Mouse (Mus musculus): ENCODE data around the gene Aatf. TPM values are rescaled to one million over a fixed set of nuclear protein-coding genes. Genes with fewer than 3 reads are reported as not detected.

The Aatf gene
- polyA plus RNA-seq, 1 experiment from 2014 or later: 53.2 TPM

GRCm38 (mm10) chr11:84520269-84521070, 7.1 kb upstream of the Aatf start:
- H3K4me3 ChIP-seq: peak overlapping the region; percentile 51
- H3K9me3 ChIP-seq (replicated peaks): no peaks in the 10 kb centered on the region
- H3K27me3 ChIP-seq: peaks cover 80% of the 10 kb centered on the region
- H3K9ac ChIP-seq: peak overlapping the region; percentile 84
- 3% methylated on average over 31 of the region's 31 CpGs for WGBS
- H3K36me3 ChIP-seq: peaks cover 3% of the 10 kb centered on the region; the same call in 1 of the 2 replicates
- H3K4me1 ChIP-seq: peaks cover 6% of the 10 kb centered on the region; the same call in 1 of the 2 replicates
- no peak for ATAC-seq (ENCODE audit: low FRiP score)
- H3K4me2 ChIP-seq (replicated peaks): peak overlapping the region; percentile 66
- peak overlapping the region; percentile 77 for H3K27ac ChIP-seq

DNA sequence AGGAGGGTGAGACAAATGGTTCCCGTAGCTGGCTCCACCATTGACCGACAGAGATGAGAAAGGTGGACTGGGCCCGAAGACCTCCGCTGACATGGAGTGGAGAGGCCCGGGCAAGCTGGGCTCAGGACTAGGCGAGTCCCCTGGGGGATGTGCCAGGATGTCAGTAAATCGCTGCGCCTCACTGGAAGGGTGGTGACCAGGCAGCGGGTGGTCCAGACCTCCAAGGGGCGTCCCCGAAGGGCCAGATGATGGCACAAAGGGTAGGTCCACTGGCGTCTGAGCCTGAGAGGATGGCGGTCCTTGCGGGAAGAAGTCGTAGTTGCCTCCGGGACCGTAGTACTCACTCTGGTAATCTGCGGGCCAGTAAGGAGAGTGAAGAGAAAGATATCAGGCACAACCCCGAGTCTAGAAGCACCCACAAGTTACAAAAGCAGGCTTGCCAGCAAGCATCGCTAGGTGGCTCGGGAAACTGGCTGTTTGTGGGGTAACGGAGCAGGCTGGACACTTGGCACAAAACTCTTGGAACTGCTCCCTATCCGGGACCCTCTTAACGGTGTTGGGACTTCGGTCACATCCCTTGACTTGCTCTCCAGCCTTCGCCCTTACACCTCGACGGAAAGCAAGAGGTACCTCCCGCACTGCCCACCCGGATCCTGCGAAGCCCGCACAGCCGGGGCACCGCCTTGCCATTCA, 6.4 kb upstream of the Aatf start:
- Histone ChIP-seq H3K9ac (peak overlapping the region; percentile 84), H3K27me3 (peaks cover 81% of the 10 kb centered on the region), H3K4me2 (replicated peaks) (peak overlapping the region; percentile 66), H3K9me3 (replicated peaks) (no peaks in the 10 kb centered on the region), H3K27ac (peak overlapping the region; percentile 77), H3K36me3 (peaks cover 3% of the 10 kb centered on the region; the same call in 1 of the 2 replicates), H3K4me3 (peak overlapping the region; percentile 51), H3K4me1 (peaks cover 4% of the 10 kb centered on the region; the same call in 1 of the 2 replicates)
- WGBS: 5% methylated on average over 34 of the region's 34 CpGs
- no peak for ATAC-seq (ENCODE audit: low FRiP score)

DNA sequence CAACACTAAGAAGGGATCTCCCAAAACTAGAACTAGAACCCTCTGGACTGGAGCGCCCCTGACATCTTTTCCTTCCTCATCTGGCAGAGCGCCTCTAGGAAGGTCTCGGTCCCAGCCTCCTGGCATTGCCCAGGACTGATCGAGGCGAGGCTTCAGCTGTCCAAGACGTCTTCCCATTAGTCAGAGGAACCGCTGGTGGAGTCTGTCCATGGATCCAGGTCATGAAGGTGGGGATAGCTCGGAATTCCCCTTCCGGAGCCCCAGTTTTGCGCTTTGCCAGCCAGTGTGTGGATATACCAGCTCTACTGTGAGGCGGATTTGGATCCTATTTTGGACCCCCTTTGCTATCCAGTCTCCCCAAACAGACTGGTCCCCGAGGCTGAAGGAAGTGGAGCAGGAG, 5.7 kb upstream of the Aatf start:
- H3K4me2 ChIP-seq (replicated peaks): peak overlapping the region; percentile 66
- peaks cover 5% of the 10 kb centered on the region for H3K4me1 ChIP-seq
- H3K9ac ChIP-seq: peak overlapping the region; percentile 84
- no peak for ATAC-seq (ENCODE audit: low FRiP score)
- H3K9me3 ChIP-seq (replicated peaks): no peaks in the 10 kb centered on the region
- peak overlapping the region; percentile 51 for H3K4me3 ChIP-seq
- H3K27me3 ChIP-seq: peaks cover 79% of the 10 kb centered on the region
- H3K27ac ChIP-seq: peak overlapping the region; percentile 77
- H3K36me3 ChIP-seq: peaks cover 3% of the 10 kb centered on the region; the same call in 1 of the 2 replicates
- 18% methylated on average over 12 of the region's 12 CpGs for WGBS

GRCm38 (mm10) chr11:84518261-84518660, 4.9 kb upstream of the Aatf start:
- 0 out of 2 replicates have a peak overlapping the region, but pooled peaks have one; percentile 84 for H3K9ac ChIP-seq
- no peak for ATAC-seq (ENCODE audit: low FRiP score)

GRCm38 (mm10) chr11:84517431-84517830, 4.1 kb upstream of the Aatf start:
- ATAC-seq (ENCODE audit: low FRiP score): no peak
- H3K9ac ChIP-seq: no peak overlapping the region
- 20% methylated on average over 2 of the region's 2 CpGs for WGBS
- H3K4me2 ChIP-seq (replicated peaks): peak overlapping the region; percentile 40
- H3K27me3 ChIP-seq: peaks cover 65% of the 10 kb centered on the region
- H3K27ac ChIP-seq: no peak overlapping the region
- peaks cover 3% of the 10 kb centered on the region; the same call in 1 of the 2 replicates for H3K36me3 ChIP-seq
- no peaks in the 10 kb centered on the region for H3K9me3 ChIP-seq (replicated peaks)
- peak overlapping the region; percentile 18; the same call in 1 of the 2 replicates for H3K4me3 ChIP-seq
- peaks cover 12% of the 10 kb centered on the region for H3K4me1 ChIP-seq

More at GRCm38 (mm10) chr11:84518261-84518660, 4.9 kb upstream of the Aatf start:
- H3K27ac ChIP-seq: no peak overlapping the region
- peak overlapping the region; percentile 66 for H3K4me2 ChIP-seq (replicated peaks)
- peaks cover 3% of the 10 kb centered on the region; the same call in 1 of the 2 replicates for H3K36me3 ChIP-seq
- whole genome bisulfite sequencing: 31% methylated on average over 5 of the region's 5 CpGs
- H3K4me3 ChIP-seq: peak overlapping the region; percentile 51
- H3K4me1 ChIP-seq: peaks cover 8% of the 10 kb centered on the region
- peaks cover 72% of the 10 kb centered on the region for H3K27me3 ChIP-seq
- H3K9me3 ChIP-seq (replicated peaks): no peaks in the 10 kb centered on the region

DNA sequence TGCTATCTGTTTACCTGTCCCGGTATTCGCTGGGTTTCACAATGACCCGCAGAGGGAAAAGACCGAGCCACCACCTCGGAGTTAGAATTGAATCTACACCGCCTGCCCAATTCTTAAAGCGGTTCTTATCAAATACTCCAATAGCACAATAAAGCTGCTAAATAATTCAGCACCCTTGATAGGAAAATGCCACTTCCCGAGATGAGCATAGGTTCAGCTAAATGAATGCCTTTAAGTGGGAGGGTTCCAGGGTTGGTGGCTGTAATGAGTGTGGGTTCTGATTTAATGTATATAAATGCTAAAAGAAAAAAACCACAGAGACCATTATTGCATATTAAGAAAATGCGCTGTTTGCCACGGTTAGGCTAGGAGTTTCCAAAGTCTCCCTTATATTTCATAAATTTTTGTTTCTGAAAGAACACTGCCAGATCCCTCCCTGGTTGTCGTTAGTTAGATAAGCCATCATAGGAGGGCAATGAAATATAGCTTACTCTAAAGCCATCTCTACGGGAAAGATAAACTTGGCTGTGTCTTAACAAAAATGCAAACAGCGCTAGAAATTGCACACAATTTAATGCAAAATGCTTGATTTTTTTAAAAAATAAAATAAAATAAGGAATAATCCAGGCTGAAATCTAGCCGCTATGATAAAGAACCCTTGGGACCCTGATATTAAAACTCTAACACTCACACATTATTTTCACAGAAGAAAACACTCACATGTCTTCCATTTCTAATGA, 3.3 kb upstream of the Aatf start:
- H3K9ac ChIP-seq: peak overlapping the region; percentile 51
- H3K27ac ChIP-seq: peak overlapping the region; percentile 52
- H3K36me3 ChIP-seq: peaks cover 3% of the 10 kb centered on the region; the same call in 1 of the 2 replicates
- H3K9me3 ChIP-seq (replicated peaks): no peaks in the 10 kb centered on the region
- H3K4me2 ChIP-seq (replicated peaks): peak overlapping the region; percentile 40
- H3K4me1 ChIP-seq: peaks cover 18% of the 10 kb centered on the region
- WGBS: 6% methylated on average over 14 of the region's 14 CpGs
- no peak for ATAC-seq (ENCODE audit: low FRiP score)
- peak overlapping the region; percentile 19 for H3K4me3 ChIP-seq
- peaks cover 58% of the 10 kb centered on the region for H3K27me3 ChIP-seq

- H3K9me3 ChIP-seq (replicated peaks): no peaks in the 10 kb centered on the region
- 89% methylated on average over 1 of the region's 1 CpGs for WGBS
- peaks cover 15% of the 10 kb centered on the region for H3K4me1 ChIP-seq
- H3K4me2 ChIP-seq (replicated peaks): peak overlapping the region; percentile 79
- H3K27ac ChIP-seq: no peak overlapping the region
- H3K36me3 ChIP-seq: peaks cover 18% of the 10 kb centered on the region
- no peak for ATAC-seq (ENCODE audit: low FRiP score)
- no peak overlapping the region for H3K4me3 ChIP-seq
- H3K9ac ChIP-seq: no peak overlapping the region; the same call in 1 of the 2 replicates
- H3K27me3 ChIP-seq: peaks cover 21% of the 10 kb centered on the region
Observed at GRCm38 (mm10) chr11:84512031-84512430, 1.3 kb downstream of the Aatf start.

GRCm38 (mm10) chr11:84504296-84504695, 9.0 kb downstream of the Aatf start:
- Histone ChIP-seq H3K36me3 (peaks cover 38% of the 10 kb centered on the region), H3K9me3 (replicated peaks) (no peaks in the 10 kb centered on the region), H3K9ac (no peak overlapping the region), H3K4me2 (replicated peaks) (no peak overlapping the region), H3K27me3 (no peaks in the 10 kb centered on the region), H3K4me1 (no peaks in the 10 kb centered on the region), H3K27ac (no peak overlapping the region), H3K4me3 (no peak overlapping the region)
- ATAC-seq (ENCODE audit: low FRiP score): no peak
- 97% methylated on average over 1 of the region's 1 CpGs for WGBS

GRCm38 (mm10) chr11:84497944-84498343, 15.4 kb downstream of the Aatf start:
- Histone ChIP-seq H3K9me3 (replicated peaks) (no peaks in the 10 kb centered on the region), H3K4me3 (no peak overlapping the region), H3K36me3 (peaks cover 24% of the 10 kb centered on the region), H3K27ac (no peak overlapping the region), H3K4me1 (0 out of 2 replicates have a peak, but pooled peaks cover 5% of the 10 kb centered on the region), H3K9ac (no peak overlapping the region), H3K4me2 (replicated peaks) (no peak overlapping the region), H3K27me3 (no peaks in the 10 kb centered on the region)
- ATAC-seq (ENCODE audit: low FRiP score): no peak
- WGBS: 80% methylated on average over 2 of the region's 2 CpGs

- Histone ChIP-seq H3K9ac (no peak overlapping the region), H3K4me2 (replicated peaks) (no peak overlapping the region), H3K4me3 (no peak overlapping the region), H3K4me1 (0 out of 2 replicates have a peak, but pooled peaks cover 5% of the 10 kb centered on the region), H3K27me3 (no peaks in the 10 kb centered on the region), H3K9me3 (replicated peaks) (no peaks in the 10 kb centered on the region), H3K27ac (no peak overlapping the region; the same call in 1 of the 2 replicates), H3K36me3 (peaks cover 25% of the 10 kb centered on the region)
- ATAC-seq (ENCODE audit: low FRiP score): no peak
Observed at GRCm38 (mm10) chr11:84496901-84497300, 16.4 kb downstream of the Aatf start.

DNA sequence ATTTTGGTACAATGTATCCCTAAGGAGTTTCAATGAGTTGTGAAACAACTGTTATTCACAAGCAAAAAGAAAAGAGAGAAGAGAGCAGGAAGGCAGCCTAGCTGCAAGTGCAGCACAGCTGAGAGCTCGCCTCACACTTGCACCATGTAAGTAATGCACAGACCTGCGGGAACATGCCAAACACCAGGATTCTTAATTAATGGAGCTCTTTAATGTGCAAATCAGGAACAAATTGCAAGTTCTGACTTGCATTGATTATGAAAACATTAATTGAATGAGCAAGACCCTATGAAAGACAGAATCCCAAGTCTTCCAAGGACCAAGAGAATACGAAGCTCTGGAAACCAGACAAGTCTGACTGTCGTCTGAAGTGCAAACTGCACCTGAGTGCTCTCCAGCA, 17.5 kb downstream of the Aatf start:
- H3K27ac ChIP-seq: 0 out of 2 replicates have a peak overlapping the region, but pooled peaks have one; percentile 7
- 56% methylated on average over 4 of the region's 4 CpGs for WGBS
- H3K4me1 ChIP-seq: 0 out of 2 replicates have a peak, but pooled peaks cover 5% of the 10 kb centered on the region
- no peak overlapping the region for H3K4me3 ChIP-seq
- H3K36me3 ChIP-seq: peaks cover 32% of the 10 kb centered on the region
- H3K27me3 ChIP-seq: no peaks in the 10 kb centered on the region
- H3K9ac ChIP-seq: no peak overlapping the region
- no peak for ATAC-seq (ENCODE audit: low FRiP score)
- no peak overlapping the region for H3K4me2 ChIP-seq (replicated peaks)
- no peaks in the 10 kb centered on the region for H3K9me3 ChIP-seq (replicated peaks)

Measured in hindbrain, embryonic 12.5 days (tissue).